ENCODE assay signal across 21 mouse cellular contexts in genomic region chr6:49875160-49875559, GRCm38 (mm10). TPM values are rescaled to one million over a fixed set of nuclear protein-coding genes. Genes with fewer than 3 reads are reported as not detected.
DNase-seq lines count a peak whose midpoint lies in the region; ATAC-seq and TF ChIP-seq lines count a peak whose summit lies in the region.
"Had no signal": no experiment of that assay in that cellular context is flagged by ENCODE, and none has a peak within 500 bp of the region (broad histone marks: within the 10 kb centered on the region; RNA-seq: fewer than 3 reads in every experiment).

No protein-coding gene starts in this region.

- no peak overlapping the region for H3K9ac ChIP-seq in forebrain, embryonic 14.5 days (ENCODE audit: low read length)
- H3K9ac ChIP-seq in midbrain, postnatal 0 days (replicated peaks; ENCODE audit: low read length, poor library complexity, severe bottlenecking), result no peak overlapping the region
- no peak overlapping the region for H3K9ac ChIP-seq in midbrain, embryonic 14.5 days (replicated peaks; ENCODE audit: low read length)
- no peak overlapping the region for H3K9ac ChIP-seq in forebrain, embryonic 16.5 days (replicated peaks; ENCODE audit: low read depth, low read length)
- H3K9ac ChIP-seq in hindbrain, embryonic 13.5 days, result no peak overlapping the region
- H3K9ac ChIP-seq in lung, postnatal 0 days (replicated peaks; ENCODE audit: low read depth), result no peak overlapping the region
- H3K9ac ChIP-seq: embryonic facial prominence, embryonic 13.5 days; hindbrain, embryonic 15.5 days had no signal

- H3K36me3 ChIP-seq in forebrain, embryonic 14.5 days (ENCODE audit: control insufficient read depth, insufficient read depth, low read length), result no peaks in the 10 kb centered on the region
- H3K36me3 ChIP-seq in forebrain, embryonic 10.5 days (replicated peaks), result no peaks in the 10 kb centered on the region
- H3K36me3 ChIP-seq in midbrain, postnatal 0 days (ENCODE audit: insufficient read depth, low read length), result no peaks in the 10 kb centered on the region
- H3K36me3 ChIP-seq in midbrain, embryonic 14.5 days (ENCODE audit: control insufficient read depth, insufficient read depth, low read length), result no peaks in the 10 kb centered on the region
- H3K36me3 ChIP-seq in forebrain, embryonic 16.5 days (ENCODE audit: control insufficient read depth, insufficient read depth), result no peaks in the 10 kb centered on the region
- no peaks in the 10 kb centered on the region for H3K36me3 ChIP-seq in hindbrain, embryonic 13.5 days
- H3K36me3 ChIP-seq in lung, postnatal 0 days (ENCODE audit: insufficient read depth, low read length), result no peaks in the 10 kb centered on the region
- H3K36me3 ChIP-seq: embryonic facial prominence, embryonic 13.5 days; hindbrain, embryonic 10.5 days; hindbrain, embryonic 15.5 days had no signal

- no peak for TF ChIP-seq EP300 in lung, postnatal 0 days (IDR thresholded peaks at IDR 0.05)

- no peak overlapping the region for H3K4me2 ChIP-seq in forebrain, embryonic 14.5 days (ENCODE audit: low read length)
- no peak overlapping the region for H3K4me2 ChIP-seq in midbrain, postnatal 0 days (ENCODE audit: low read depth, low read length, poor library complexity, severe bottlenecking)
- H3K4me2 ChIP-seq in midbrain, embryonic 14.5 days (ENCODE audit: low read length), result no peak overlapping the region
- no peak overlapping the region for H3K4me2 ChIP-seq in forebrain, embryonic 16.5 days (ENCODE audit: low read length)
- no peak overlapping the region for H3K4me2 ChIP-seq in hindbrain, embryonic 13.5 days
- H3K4me2 ChIP-seq in lung, postnatal 0 days (replicated peaks; ENCODE audit: low read depth, low read length), result no peak overlapping the region
- H3K4me2 ChIP-seq: embryonic facial prominence, embryonic 13.5 days; heart, embryonic 11.5 days; hindbrain, embryonic 15.5 days had no signal

- no peak for ATAC-seq in forebrain, embryonic 14.5 days
- ATAC-seq in midbrain, postnatal 0 days (ENCODE audit: low FRiP score), result no peak
- ATAC-seq in midbrain, embryonic 14.5 days (ENCODE audit: low FRiP score, low TSS enrichment), result no peak
- peak; percentile 71 for ATAC-seq in forebrain, embryonic 16.5 days
- no peak for ATAC-seq in hindbrain, embryonic 13.5 days (ENCODE audit: low FRiP score)
- ATAC-seq in lung, postnatal 0 days, result no peak
- ATAC-seq: activated CD4-positive, CD25-positive, alpha-beta regulatory T cell, adult 4 months; intestine, embryonic 16.5 days; Patski had no signal

- DNase-seq in forebrain, embryonic 14.5 days (ENCODE audit: low spot score), result peak; percentile 41
- DNase-seq in forebrain, embryonic 10.5 days (ENCODE audit: extremely low spot score, low spot score), result no peak
- peak; percentile 6 for DNase-seq in midbrain, postnatal 0 days (ENCODE audit: low spot score)
- DNase-seq in midbrain, embryonic 14.5 days, result no peak
- no peak for DNase-seq in lung, postnatal 0 days (ENCODE audit: low spot score)
- DNase-seq: adrenal gland, postnatal 14 days; cerebellum, adult 8-10 months; gastrocnemius, postnatal 10 days; heart, adult 2 months had no signal

- 11% methylated on average over 2 of the region's 2 CpGs for WGBS in forebrain, embryonic 14.5 days
- WGBS in forebrain, embryonic 10.5 days, result 40% methylated on average over 2 of the region's 2 CpGs
- 24% methylated on average over 2 of the region's 2 CpGs for WGBS in midbrain, postnatal 0 days
- WGBS in midbrain, embryonic 14.5 days, result 12% methylated on average over 2 of the region's 2 CpGs
- 6% methylated on average over 2 of the region's 2 CpGs for WGBS in forebrain, embryonic 16.5 days
- WGBS in hindbrain, embryonic 13.5 days, result 25% methylated on average over 2 of the region's 2 CpGs
- 72% methylated on average over 2 of the region's 2 CpGs for WGBS in lung, postnatal 0 days

- peaks cover 4% of the 10 kb centered on the region for H3K4me1 ChIP-seq in forebrain, embryonic 14.5 days (ENCODE audit: control insufficient read depth, insufficient read depth, low read length)
- peaks cover 11% of the 10 kb centered on the region for H3K4me1 ChIP-seq in forebrain, embryonic 10.5 days
- no peaks in the 10 kb centered on the region for H3K4me1 ChIP-seq in midbrain, postnatal 0 days (ENCODE audit: insufficient read depth, low read length)
- no peaks in the 10 kb centered on the region for H3K4me1 ChIP-seq in midbrain, embryonic 14.5 days (ENCODE audit: control insufficient read depth, insufficient read depth, low read length)
- H3K4me1 ChIP-seq in forebrain, embryonic 16.5 days (replicated peaks; ENCODE audit: control insufficient read depth, insufficient read depth, low read length), result peaks cover 8% of the 10 kb centered on the region
- H3K4me1 ChIP-seq in hindbrain, embryonic 13.5 days (replicated peaks), result peaks cover 9% of the 10 kb centered on the region
- no peaks in the 10 kb centered on the region for H3K4me1 ChIP-seq in lung, postnatal 0 days (ENCODE audit: insufficient read depth, low read depth, low read length)
- H3K4me1 ChIP-seq: hindbrain, embryonic 15.5 days had no signal

- TF ChIP-seq CTCF in midbrain, postnatal 0 days (IDR thresholded peaks at IDR 0.05), result no peak
- TF ChIP-seq CTCF in lung, postnatal 0 days (IDR thresholded peaks at IDR 0.05), result no peak

- no peaks in the 10 kb centered on the region for H3K27me3 ChIP-seq in forebrain, embryonic 14.5 days (replicated peaks; ENCODE audit: control insufficient read depth, insufficient read depth, low read length)
- no peaks in the 10 kb centered on the region for H3K27me3 ChIP-seq in forebrain, embryonic 10.5 days (ENCODE audit: poor library complexity, severe bottlenecking)
- H3K27me3 ChIP-seq in midbrain, postnatal 0 days (ENCODE audit: insufficient read depth, low read length), result no peaks in the 10 kb centered on the region
- no peaks in the 10 kb centered on the region for H3K27me3 ChIP-seq in midbrain, embryonic 14.5 days (ENCODE audit: control insufficient read depth, insufficient read depth, low read length)
- H3K27me3 ChIP-seq in forebrain, embryonic 16.5 days (replicated peaks; ENCODE audit: control insufficient read depth, insufficient read depth, low read length), result no peaks in the 10 kb centered on the region
- no peaks in the 10 kb centered on the region for H3K27me3 ChIP-seq in hindbrain, embryonic 13.5 days
- H3K27me3 ChIP-seq in lung, postnatal 0 days (replicated peaks; ENCODE audit: insufficient read depth, low read length), result no peaks in the 10 kb centered on the region
- H3K27me3 ChIP-seq: embryonic facial prominence, embryonic 13.5 days; hindbrain, embryonic 15.5 days had no signal

- no peaks in the 10 kb centered on the region for H3K9me3 ChIP-seq in forebrain, embryonic 14.5 days (replicated peaks; ENCODE audit: control insufficient read depth, low read length)
- H3K9me3 ChIP-seq in forebrain, embryonic 10.5 days, result no peaks in the 10 kb centered on the region
- H3K9me3 ChIP-seq in midbrain, postnatal 0 days (ENCODE audit: low read length), result no peaks in the 10 kb centered on the region
- no peaks in the 10 kb centered on the region for H3K9me3 ChIP-seq in midbrain, embryonic 14.5 days (ENCODE audit: control insufficient read depth, low read length)
- no peaks in the 10 kb centered on the region for H3K9me3 ChIP-seq in forebrain, embryonic 16.5 days (ENCODE audit: control insufficient read depth, low read length)
- no peaks in the 10 kb centered on the region for H3K9me3 ChIP-seq in hindbrain, embryonic 13.5 days
- no peaks in the 10 kb centered on the region for H3K9me3 ChIP-seq in lung, postnatal 0 days (ENCODE audit: low read length)
- H3K9me3 ChIP-seq: embryonic facial prominence, embryonic 13.5 days; hindbrain, embryonic 10.5 days; hindbrain, embryonic 15.5 days had no signal

- H3K4me3 ChIP-seq in forebrain, embryonic 14.5 days (ENCODE audit: low read depth, low read length), result no peak overlapping the region
- no peak overlapping the region for H3K4me3 ChIP-seq in forebrain, embryonic 10.5 days
- H3K4me3 ChIP-seq in midbrain, postnatal 0 days (ENCODE audit: low read depth, low read length), result no peak overlapping the region
- no peak overlapping the region for H3K4me3 ChIP-seq in midbrain, embryonic 14.5 days (replicated peaks; ENCODE audit: low read depth, low read length)
- no peak overlapping the region for H3K4me3 ChIP-seq in forebrain, embryonic 16.5 days (replicated peaks; ENCODE audit: low read length)
- H3K4me3 ChIP-seq in hindbrain, embryonic 13.5 days, result no peak overlapping the region
- no peak overlapping the region for H3K4me3 ChIP-seq in lung, postnatal 0 days (ENCODE audit: low read depth, low read length)
- H3K4me3 ChIP-seq: embryonic facial prominence, embryonic 13.5 days; heart, adult 2 months; hindbrain, embryonic 10.5 days; hindbrain, embryonic 15.5 days had no signal

- H3K27ac ChIP-seq in forebrain, embryonic 14.5 days (ENCODE audit: low read depth, low read length), result no peak overlapping the region
- no peak overlapping the region for H3K27ac ChIP-seq in forebrain, embryonic 10.5 days
- H3K27ac ChIP-seq in midbrain, postnatal 0 days (ENCODE audit: low read depth, low read length), result no peak overlapping the region
- H3K27ac ChIP-seq in midbrain, embryonic 14.5 days (replicated peaks; ENCODE audit: low read depth, low read length), result no peak overlapping the region
- H3K27ac ChIP-seq in forebrain, embryonic 16.5 days (ENCODE audit: low read length), result no peak overlapping the region
- H3K27ac ChIP-seq in hindbrain, embryonic 13.5 days, result no peak overlapping the region
- no peak overlapping the region for H3K27ac ChIP-seq in lung, postnatal 0 days (ENCODE audit: low read length)
- H3K27ac ChIP-seq: embryonic facial prominence, embryonic 13.5 days; heart, adult 2 months; hindbrain, embryonic 10.5 days; hindbrain, embryonic 15.5 days had no signal

RNA-seq across cellular contexts. Expression of gene Npy, which starts 52.6 kb away (rescaled TPM):
- 107 and 115 TPM in 2 replicates for polyA plus RNA-seq in forebrain, embryonic 14.5 days (2014; fragmentation: Nextera tagmentation; extraction: Ambion mirVana)
- 0.27 TPM in 1 of 2 replicates, not detected in the other for polyA plus RNA-seq in forebrain, embryonic 10.5 days (2016; fragmentation: Nextera tagmentation; extraction: Ambion mirVana)
- total RNA-seq in midbrain, postnatal 0 days (2014; rRNA removed), result 93.2 and 131 TPM in 2 replicates
- polyA plus RNA-seq in midbrain, postnatal 0 days (2015; fragmentation: Nextera tagmentation; extraction: Ambion mirVana), result 130 and 133 TPM in 2 replicates
- 120 and 146 TPM in 2 replicates for polyA plus RNA-seq in midbrain, embryonic 14.5 days (2014; fragmentation: Nextera tagmentation; extraction: Ambion mirVana)
- polyA plus RNA-seq in forebrain, embryonic 16.5 days (2015; fragmentation: Nextera tagmentation; extraction: Ambion mirVana), result 165 TPM in 2 replicates
- polyA plus RNA-seq in hindbrain, embryonic 13.5 days (2015; fragmentation: Nextera tagmentation; extraction: Ambion mirVana), result 287 and 371 TPM in 2 replicates
- 0.26 TPM in 1 of 2 replicates, not detected in the other for polyA plus RNA-seq in lung, postnatal 0 days (2015; fragmentation: Nextera tagmentation; extraction: Ambion mirVana)
- total RNA-seq: CH12.LX; gastrocnemius, postnatal 10 days; gastrocnemius, postnatal 4 days; heart, adult 2 months; heart, postnatal 25 days had no signal
- polyA plus RNA-seq: activated CD4-positive, CD25-positive, alpha-beta regulatory T cell, adult 4 months; Patski had no signal

Comparison
In these comparisons a context has a peak if more than half of its experiments do, and no peak if none do; other contexts are left out.
1. DNase-seq: peak in forebrain, embryonic 14.5 days (single experiment) and midbrain, postnatal 0 days (single experiment); none in forebrain, embryonic 10.5 days (single experiment), midbrain, embryonic 14.5 days (single experiment) and lung, postnatal 0 days (single experiment).
2. RNA of gene Npy, which starts 52.6 kb away (polyA plus RNA-seq): 287 to 371 TPM in hindbrain, embryonic 13.5 days, 165 TPM in forebrain, embryonic 16.5 days, 130 to 133 TPM in midbrain, postnatal 0 days, 120 to 146 TPM in midbrain, embryonic 14.5 days and 107 to 115 TPM in forebrain, embryonic 14.5 days; 0.27 TPM in forebrain, embryonic 10.5 days and 0.26 TPM in lung, postnatal 0 days; every median in the first group is over 10 times any median in the second.